Mouse (Mus musculus) limb, embryonic 11.5 days (tissue): ENCODE results near the gene Kcnma1. TPM values are rescaled to one million over a fixed set of nuclear protein-coding genes. Genes with fewer than 3 reads are reported as not detected.

Experiments used
- ATAC-seq: fragments of 200-750 bp; cut with Nextera tagmentation; 2 replicates; pipeline ENCODE4 v1.8.0; 2017; ENCODE audit warnings: low read depth; ENCODE audit not compliant: insufficient number of reproducible peaks, low FRiP score, low TSS enrichment
- DNase-seq: peaks from one replicate; pipeline ENCODE4 v3.0.0-alpha.2; 2015; ENCODE audit warnings: low spot score
- H3K27ac ChIP-seq: fragments of 300-500 bp; sonication (generic); replicated peaks from 2 replicates; pipeline ENCODE4 v1.5.1; 2014; ENCODE audit warnings: low read depth, mild to moderate bottlenecking, low read length
- H3K27me3 ChIP-seq: fragments of 300-500 bp; sonication (generic); 2 replicates; pipeline ENCODE4 v1.6.1; 2014; ENCODE audit warnings: mild to moderate bottlenecking, low read length, mixed read lengths; ENCODE audit not compliant: control insufficient read depth, insufficient read depth
- H3K36me3 ChIP-seq: fragments of 300-500 bp; sonication (generic); 2 replicates; pipeline ENCODE4 v1.6.1; 2014; ENCODE audit warnings: mild to moderate bottlenecking, low read length, moderate library complexity, mixed read lengths; ENCODE audit not compliant: control insufficient read depth, insufficient read depth
- H3K4me1 ChIP-seq: fragments of 300-500 bp; sonication (generic); 2 replicates; pipeline ENCODE4 v1.6.1; 2014; ENCODE audit warnings: low read length, mixed read lengths; ENCODE audit not compliant: control insufficient read depth, insufficient read depth
- H3K4me2 ChIP-seq: fragments of 300-500 bp; sonication (generic); 2 replicates; pipeline ENCODE4 v1.6.1; 2014; ENCODE audit warnings: low read depth, mild to moderate bottlenecking, moderate library complexity; ENCODE audit not compliant: severe bottlenecking
- H3K4me3 ChIP-seq: fragments of 300-500 bp; sonication (generic); 2 replicates; pipeline ENCODE4 v1.5.1; 2014; ENCODE audit warnings: low read depth, low read length
- H3K9ac ChIP-seq: fragments of 300-500 bp; sonication (generic); 2 replicates; pipeline ENCODE4 v1.6.1; 2014; ENCODE audit warnings: mild to moderate bottlenecking, low read length
- H3K9me3 ChIP-seq: fragments of 300-500 bp; sonication (generic); 2 replicates; pipeline ENCODE4 v1.6.1; 2016; ENCODE audit warnings: low read length; ENCODE audit not compliant: control insufficient read depth
- WGBS: fragments of 180-500 bp; shearing (Covaris S2); extraction: QIAGEN DNeasy Blood & Tissue Kit; methylation state at CpG from one replicate; pipeline ENCODE4 v1.1.7; 2014; 5-methylcytosine and 5-hydroxymethylcytosine counted together
- polyA plus RNA-seq: library from polyadenylated mRNA; unstranded; fragments of >200 nt; fragmentation: Nextera tagmentation; extraction: Ambion mirVana; gene quantifications from 2 replicates; pipeline ENCODE4 v1.2.1, GENCODE M21; 2014

The Kcnma1 gene
- polyA plus RNA-seq, 1 experiment from 2014 or later = 0.80 TPM

GRCm38 (mm10) chr14:23429043-23429442 lies 585.2 kb downstream of the Kcnma1 start:
- Histone ChIP-seq H3K4me2 (no peak overlapping the region), H3K9me3 (no peaks in the 10 kb centered on the region), H3K36me3 (no peaks in the 10 kb centered on the region), H3K9ac (no peak overlapping the region), H3K27me3 (no peaks in the 10 kb centered on the region), H3K4me1 (no peaks in the 10 kb centered on the region; the same call in 1 of the 2 replicates), H3K27ac (no peak overlapping the region), H3K4me3 (no peak overlapping the region)
- DNase-seq (peak; percentile 58), ATAC-seq (no peak)
- 16% methylated on average over 4 of the region's 4 CpGs for WGBS

GRCm38 (mm10) chr14:23422481-23423040 lies 591.7 kb downstream of the Kcnma1 start:
- ATAC-seq (no peak), DNase-seq (no peak)
- no peak overlapping the region for H3K4me2 ChIP-seq
- H3K27me3 ChIP-seq = no peaks in the 10 kb centered on the region
- H3K4me3 ChIP-seq = no peak overlapping the region
- WGBS = 52% methylated on average over 12 of the region's 12 CpGs
- no peak overlapping the region for H3K27ac ChIP-seq
- no peak overlapping the region for H3K9ac ChIP-seq
- no peaks in the 10 kb centered on the region; the same call in 1 of the 2 replicates for H3K4me1 ChIP-seq
- H3K36me3 ChIP-seq = no peaks in the 10 kb centered on the region
- H3K9me3 ChIP-seq = no peaks in the 10 kb centered on the region

GRCm38 (mm10) chr14:23418955-23419354 lies 595.3 kb downstream of the Kcnma1 start:
- DNase-seq (no peak), ATAC-seq (no peak)
- WGBS = 84% methylated on average over 3 of the region's 3 CpGs
- H3K4me1 ChIP-seq = no peaks in the 10 kb centered on the region
- H3K27me3 ChIP-seq = no peaks in the 10 kb centered on the region
- H3K36me3 ChIP-seq = no peaks in the 10 kb centered on the region
- no peak overlapping the region for H3K9ac ChIP-seq
- H3K4me3 ChIP-seq = no peak overlapping the region
- H3K9me3 ChIP-seq = no peaks in the 10 kb centered on the region
- no peak overlapping the region for H3K4me2 ChIP-seq
- H3K27ac ChIP-seq = no peak overlapping the region

GRCm38 (mm10) chr14:23407051-23407450 lies 607.2 kb downstream of the Kcnma1 start:
- 92% methylated on average over 2 of the region's 2 CpGs for WGBS
- ATAC-seq (no peak), DNase-seq (no peak)
- Histone ChIP-seq H3K36me3 (no peaks in the 10 kb centered on the region), H3K27me3 (no peaks in the 10 kb centered on the region), H3K27ac (no peak overlapping the region), H3K9ac (no peak overlapping the region), H3K4me2 (no peak overlapping the region), H3K4me3 (no peak overlapping the region), H3K4me1 (no peaks in the 10 kb centered on the region), H3K9me3 (no peaks in the 10 kb centered on the region)

GRCm38 (mm10) chr14:23400777-23401469 lies 613.4 kb downstream of the Kcnma1 start:
- ATAC-seq (no peak), DNase-seq (peak; percentile 76)
- 15% methylated on average over 6 of the region's 6 CpGs for WGBS
- no peaks in the 10 kb centered on the region for H3K27me3 ChIP-seq
- H3K4me3 ChIP-seq = no peak overlapping the region
- no peaks in the 10 kb centered on the region for H3K36me3 ChIP-seq
- no peak overlapping the region for H3K4me2 ChIP-seq
- no peak overlapping the region for H3K27ac ChIP-seq
- peaks cover 7% of the 10 kb centered on the region; the same call in 1 of the 2 replicates for H3K4me1 ChIP-seq
- no peak overlapping the region for H3K9ac ChIP-seq
- H3K9me3 ChIP-seq = no peaks in the 10 kb centered on the region

- Histone ChIP-seq H3K36me3 (no peaks in the 10 kb centered on the region), H3K4me3 (no peak overlapping the region), H3K27me3 (no peaks in the 10 kb centered on the region), H3K4me2 (no peak overlapping the region), H3K27ac (0 out of 2 replicates have a peak overlapping the region, but pooled peaks have one; percentile 36), H3K9ac (no peak overlapping the region), H3K9me3 (no peaks in the 10 kb centered on the region), H3K4me1 (peaks cover 7% of the 10 kb centered on the region; the same call in 1 of the 2 replicates)
- ATAC-seq = no peak
- 55% methylated on average over 1 of the region's 1 CpGs for WGBS
- DNase-seq = no peak
Measured at GRCm38 (mm10) chr14:23397642-23398041, 616.6 kb downstream of the Kcnma1 start.

GRCm38 (mm10) chr14:23391566-23391965 lies 622.7 kb downstream of the Kcnma1 start:
- ATAC-seq (no peak), DNase-seq (no peak)
- H3K9me3 ChIP-seq = no peaks in the 10 kb centered on the region
- peaks cover 27% of the 10 kb centered on the region for H3K4me1 ChIP-seq
- H3K9ac ChIP-seq = no peak overlapping the region
- H3K4me2 ChIP-seq = no peak overlapping the region
- 74% methylated on average over 3 of the region's 3 CpGs for WGBS
- no peak overlapping the region; the same call in 1 of the 2 replicates for H3K27ac ChIP-seq
- H3K36me3 ChIP-seq = no peaks in the 10 kb centered on the region
- H3K4me3 ChIP-seq = no peak overlapping the region
- no peaks in the 10 kb centered on the region for H3K27me3 ChIP-seq

GRCm38 (mm10) chr14:23390768-23391167 lies 623.5 kb downstream of the Kcnma1 start:
- Histone ChIP-seq H3K27ac (peak overlapping the region; percentile 17; the same call in 1 of the 2 replicates), H3K4me3 (no peak overlapping the region), H3K9me3 (no peaks in the 10 kb centered on the region), H3K27me3 (no peaks in the 10 kb centered on the region), H3K36me3 (no peaks in the 10 kb centered on the region), H3K4me2 (no peak overlapping the region), H3K4me1 (peaks cover 33% of the 10 kb centered on the region), H3K9ac (no peak overlapping the region)
- DNase-seq = no peak
- WGBS = 49% methylated on average over 5 of the region's 5 CpGs
- ATAC-seq = no peak
